Mouse (Mus musculus) C2C12 (cell line): Measurements from ENCODE around the gene Lrrc73. TPM values are rescaled to one million over a fixed set of nuclear protein-coding genes. Genes with fewer than 3 reads are reported as not detected.

Source experiments
- H3K27me3 ChIP-seq: one replicate; pipeline ENCODE4 v1.6.1; 2011; ENCODE audit not compliant: control insufficient read depth, insufficient read depth, insufficient read length
- H3K36me3 ChIP-seq: one replicate; pipeline ENCODE4 v1.6.1; 2011; ENCODE audit not compliant: control insufficient read depth, insufficient read depth
- H3K4me3 ChIP-seq: one replicate; pipeline ENCODE4 v1.5.1; 2011; ENCODE audit warnings: mild to moderate bottlenecking, control low read depth; ENCODE audit not compliant: poor library complexity, insufficient read depth, severe bottlenecking
- H3K79me2 ChIP-seq: one replicate; pipeline ENCODE4 v1.6.1; 2011; ENCODE audit not compliant: control insufficient read depth, insufficient read depth
- H3K79me3 ChIP-seq: one replicate; pipeline ENCODE4 v1.6.1; 2011; ENCODE audit warnings: low read depth, control low read depth
- H3ac ChIP-seq: one replicate; pipeline ENCODE3; 2011; ENCODE audit warnings: low read depth; ENCODE audit not compliant: control insufficient read depth, insufficient read length
- CEBPB ChIP-seq: IDR thresholded peaks from one replicate; pipeline ENCODE4 v1.6.1; 2011; ENCODE audit warnings: low read depth, mild to moderate bottlenecking, control low read depth, moderate library complexity
- CTCF ChIP-seq: IDR thresholded peaks from one replicate; pipeline ENCODE4 v1.5.1; 2011; ENCODE audit not compliant: control insufficient read depth, insufficient read depth, insufficient read length
- FOSL1 ChIP-seq: IDR thresholded peaks from one replicate; pipeline ENCODE4 v1.8.0; 2011; ENCODE audit warnings: mild to moderate bottlenecking, low read length; ENCODE audit not compliant: poor library complexity, insufficient read depth, severe bottlenecking
- MAX ChIP-seq: IDR thresholded peaks from one replicate; pipeline ENCODE4 v1.6.1; 2011; ENCODE audit warnings: mild to moderate bottlenecking, control low read depth
- MYOD1 ChIP-seq: IDR thresholded peaks from one replicate; pipeline ENCODE4 v1.6.1; 2011; ENCODE audit warnings: low read depth; ENCODE audit not compliant: control insufficient read depth, insufficient read length
- MYOG ChIP-seq: IDR thresholded peaks from one replicate; pipeline ENCODE4 v1.6.1; 2011; ENCODE audit not compliant: control insufficient read depth, insufficient read length; ENCODE audit errors: extremely low read depth
- USF1 ChIP-seq: IDR thresholded peaks from one replicate; pipeline ENCODE4 v1.6.1; 2011; ENCODE audit warnings: low read depth, mild to moderate bottlenecking, control low read depth, moderate library complexity
- polyA plus RNA-seq: library from polyadenylated mRNA; unstranded; fragments of >200 nt; fragmentation: generic; extraction: Trizol; gene quantifications from one replicate; pipeline ENCODE4 v1.2.1, GENCODE M21; 2012; ENCODE audit warnings: missing spikeins

Gene Lrrc73
- polyA plus RNA-seq, 1 experiment: 5.3 TPM

GRCm38 (mm10) chr17:46265502-46265901, 12.2 kb downstream of the Lrrc73 start:
- Histone ChIP-seq H3K36me3 (peaks cover 72% of the 10 kb centered on the region), H3K4me3 (no peak overlapping the region)
- TF ChIP-seq MAX: no peak
- no peak for TF ChIP-seq CEBPB
- TF ChIP-seq USF1: no peak
- no peak for TF ChIP-seq MYOD1
- TF ChIP-seq MYOG: no peak
- no peak for TF ChIP-seq FOSL1
- no peak for TF ChIP-seq CTCF

GRCm38 (mm10) chr17:46265918-46266618, 12.7 kb downstream of the Lrrc73 start:
- Histone ChIP-seq H3K4me3 (no peak overlapping the region), H3K79me2 (peaks cover 81% of the 10 kb centered on the region), H3K79me3 (peaks cover 47% of the 10 kb centered on the region), H3K27me3 (no peaks in the 10 kb centered on the region), H3ac (peak overlapping the region; percentile 38), H3K36me3 (peaks cover 74% of the 10 kb centered on the region)
- TF ChIP-seq CTCF (peak; percentile 67), CEBPB (no peak), USF1 (no peak), MYOG (no peak), FOSL1 (no peak), MAX (peak; percentile 96), MYOD1 (peak; percentile 14)

More at GRCm38 (mm10) chr17:46265502-46265901, 12.2 kb downstream of the Lrrc73 start:
- H3K27me3 ChIP-seq: no peaks in the 10 kb centered on the region
- H3K79me2 ChIP-seq: peaks cover 76% of the 10 kb centered on the region
- H3ac ChIP-seq: peak overlapping the region; percentile 38
- peaks cover 41% of the 10 kb centered on the region for H3K79me3 ChIP-seq

- TF ChIP-seq MAX: no peak
- no peak for TF ChIP-seq USF1
- no peak for TF ChIP-seq FOSL1
- no peak for TF ChIP-seq MYOD1
- TF ChIP-seq MYOG: no peak
- TF ChIP-seq CTCF: no peak
- peak overlapping the region; percentile 20 for H3ac ChIP-seq
- H3K27me3 ChIP-seq: no peaks in the 10 kb centered on the region
- H3K36me3 ChIP-seq: peaks cover 72% of the 10 kb centered on the region
- no peak overlapping the region for H3K4me3 ChIP-seq
- peaks cover 90% of the 10 kb centered on the region for H3K79me2 ChIP-seq
- peaks cover 56% of the 10 kb centered on the region for H3K79me3 ChIP-seq
Observed at GRCm38 (mm10) chr17:46266986-46267385, 13.7 kb downstream of the Lrrc73 start.

GRCm38 (mm10) chr17:46267511-46267910, 14.2 kb downstream of the Lrrc73 start:
- no peak overlapping the region for H3ac ChIP-seq
- peaks cover 59% of the 10 kb centered on the region for H3K79me3 ChIP-seq
- H3K4me3 ChIP-seq: no peak overlapping the region
- H3K27me3 ChIP-seq: no peaks in the 10 kb centered on the region
- H3K36me3 ChIP-seq: peaks cover 67% of the 10 kb centered on the region
- no peak for TF ChIP-seq MAX
- no peak for TF ChIP-seq CEBPB
- TF ChIP-seq MYOG: no peak
- no peak for TF ChIP-seq MYOD1
- no peak for TF ChIP-seq CTCF
- TF ChIP-seq USF1: no peak
- TF ChIP-seq FOSL1: no peak
- H3K79me2 ChIP-seq: peaks cover 94% of the 10 kb centered on the region

GRCm38 (mm10) chr17:46268026-46268720, 14.8 kb downstream of the Lrrc73 start:
- no peak for TF ChIP-seq CTCF
- Histone ChIP-seq H3K4me3 (no peak overlapping the region), H3K36me3 (peaks cover 62% of the 10 kb centered on the region), H3K27me3 (no peaks in the 10 kb centered on the region), H3K79me2 (peaks cover 94% of the 10 kb centered on the region), H3K79me3 (peaks cover 65% of the 10 kb centered on the region), H3ac (no peak overlapping the region)
